Mouse (Mus musculus) fibroblast of lung, adult 2 months (primary cell): ENCODE measurements around the gene Cfdp1.

ENCODE experiments used
- DNase-seq: peaks from one replicate; pipeline ENCODE4 v3.0.0-alpha.2; 2011; ENCODE audit warnings: low read depth

Gene Cfdp1

DNA sequence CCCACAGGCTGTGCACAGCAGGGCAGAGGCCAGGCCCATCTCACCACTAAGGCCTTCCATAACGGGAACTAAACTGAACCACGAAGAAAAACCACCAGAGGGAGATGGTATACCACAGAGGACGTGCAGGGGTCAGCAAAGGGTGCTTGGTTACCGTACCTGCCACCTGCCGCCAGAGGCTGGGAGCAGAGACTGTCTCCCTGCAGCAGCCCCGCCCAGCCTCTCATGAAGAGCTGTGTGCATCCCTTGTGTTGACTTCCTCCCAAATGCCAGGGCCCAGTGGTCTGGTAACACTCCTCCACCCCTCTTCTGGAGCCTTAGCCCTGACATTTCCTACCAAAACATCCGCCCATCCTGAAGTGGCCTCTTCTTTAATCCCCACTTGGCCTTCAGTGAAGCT lies 114.5 kb downstream of the Cfdp1 start:
- no peak for DNase-seq

DNA sequence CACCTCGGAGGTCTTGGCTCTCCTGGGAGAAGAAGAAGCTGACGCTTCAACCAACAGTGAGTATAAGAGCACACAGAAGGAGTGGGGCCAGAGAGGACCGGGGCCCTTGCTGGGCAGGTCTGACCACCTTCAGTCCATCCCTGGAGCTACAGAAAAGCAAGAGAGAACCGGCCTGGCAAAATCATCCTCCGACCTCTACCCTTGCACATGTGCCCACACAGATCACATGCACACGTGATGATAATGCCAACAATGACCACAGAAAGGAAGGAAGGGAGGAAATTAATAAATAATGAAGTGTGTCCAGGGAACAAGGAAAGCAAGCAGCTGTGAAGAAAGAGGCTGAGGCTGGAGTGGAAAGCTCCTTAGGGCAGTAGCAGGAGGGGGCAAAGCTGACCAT lies 115.2 kb downstream of the Cfdp1 start:
- no peak for DNase-seq

DNA sequence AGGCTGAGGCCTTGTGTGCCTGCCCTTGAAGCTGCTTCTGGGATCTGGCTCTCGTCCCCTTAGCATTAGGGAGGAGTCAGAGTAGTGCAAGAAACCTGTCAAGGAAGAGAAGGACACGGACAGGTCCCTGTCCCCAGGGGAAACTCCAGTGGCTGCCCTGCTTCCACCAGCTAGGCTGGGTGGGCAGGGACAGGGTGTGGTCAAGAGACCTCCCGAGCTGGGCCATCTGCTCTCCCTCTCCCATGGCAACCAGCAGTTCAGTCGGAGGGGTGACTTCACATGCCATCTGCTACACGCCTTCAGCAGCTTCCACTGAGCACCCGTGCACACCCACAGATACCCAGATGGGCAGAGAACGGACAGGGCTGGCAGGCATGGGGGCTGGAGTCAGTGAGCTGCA lies 117.8 kb downstream of the Cfdp1 start:
- DNase-seq: no peak

DNA sequence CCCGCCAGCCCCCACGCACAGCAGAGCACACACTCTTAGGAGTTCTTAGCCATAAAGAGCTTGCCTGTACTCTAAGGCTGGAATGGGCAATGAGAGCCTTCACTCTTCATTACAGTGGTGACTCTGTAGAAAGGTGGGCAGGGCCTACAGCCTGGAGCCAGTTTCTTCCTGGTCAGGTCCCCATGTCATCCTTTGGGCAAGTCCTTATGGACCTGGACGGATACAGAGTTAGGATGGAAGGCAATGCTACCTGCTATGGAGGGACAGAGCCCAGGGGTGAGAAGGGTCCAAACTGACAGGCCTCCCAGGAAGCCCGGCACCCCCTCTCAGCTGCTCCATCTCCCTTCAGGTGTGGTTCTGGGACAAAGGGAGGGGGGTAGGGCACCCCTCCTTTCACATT lies 118.3 kb downstream of the Cfdp1 start:
- no peak for DNase-seq

DNA sequence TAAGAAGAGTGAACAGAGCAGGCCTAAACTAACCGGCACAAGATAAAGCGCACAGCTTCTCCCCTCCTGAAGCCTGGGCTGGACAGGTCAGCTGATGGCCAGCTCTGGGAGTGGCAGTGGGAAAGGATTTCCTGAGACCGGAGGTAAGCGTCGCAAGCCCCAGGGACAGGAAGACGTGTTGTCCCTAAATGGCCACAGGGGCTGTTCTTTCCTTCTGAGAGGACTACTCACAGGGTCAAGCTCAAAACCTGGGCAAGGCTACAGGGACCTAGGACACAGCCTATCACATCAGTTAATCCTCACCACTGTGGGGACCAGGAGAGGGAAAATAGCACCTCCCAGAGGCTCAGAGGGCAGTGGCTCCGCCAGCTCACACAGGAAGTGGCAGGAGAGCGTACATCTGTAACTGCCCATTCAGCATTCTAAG lies 118.7 kb downstream of the Cfdp1 start:
- DNase-seq: no peak

DNA sequence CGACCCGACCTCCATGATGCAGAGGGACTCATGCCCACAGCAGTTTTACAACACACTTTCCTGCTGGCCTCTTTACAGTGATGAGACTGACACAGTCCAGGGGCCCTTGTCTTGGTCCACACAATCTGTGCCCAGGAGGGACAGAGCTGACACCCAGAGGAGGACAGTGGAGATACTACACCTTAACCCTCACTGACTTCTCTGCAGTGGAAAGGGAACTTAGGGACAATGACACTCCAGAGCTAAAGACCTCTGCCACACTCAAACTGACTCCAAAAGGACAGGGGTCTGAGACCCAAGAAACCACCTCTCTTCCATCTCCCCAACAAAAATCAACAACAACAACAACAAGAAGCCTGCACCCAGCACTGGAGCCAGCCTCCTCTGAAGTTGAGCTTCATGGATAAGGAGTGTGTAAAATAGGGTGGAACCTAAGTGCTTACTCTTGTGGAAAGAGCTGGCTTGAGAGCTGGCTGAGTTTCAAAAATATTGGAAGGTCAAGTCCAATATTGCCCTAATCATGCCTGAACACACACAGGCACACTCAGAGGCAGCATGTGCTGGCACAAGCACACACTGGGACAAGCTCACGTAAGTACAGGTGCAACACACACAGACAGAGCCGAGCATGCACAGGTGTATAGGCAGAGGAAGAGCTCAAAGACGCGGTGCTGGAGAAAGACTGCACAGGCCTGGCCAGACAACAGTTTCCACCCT lies 119.7 kb downstream of the Cfdp1 start:
- DNase-seq: no peak

DNA sequence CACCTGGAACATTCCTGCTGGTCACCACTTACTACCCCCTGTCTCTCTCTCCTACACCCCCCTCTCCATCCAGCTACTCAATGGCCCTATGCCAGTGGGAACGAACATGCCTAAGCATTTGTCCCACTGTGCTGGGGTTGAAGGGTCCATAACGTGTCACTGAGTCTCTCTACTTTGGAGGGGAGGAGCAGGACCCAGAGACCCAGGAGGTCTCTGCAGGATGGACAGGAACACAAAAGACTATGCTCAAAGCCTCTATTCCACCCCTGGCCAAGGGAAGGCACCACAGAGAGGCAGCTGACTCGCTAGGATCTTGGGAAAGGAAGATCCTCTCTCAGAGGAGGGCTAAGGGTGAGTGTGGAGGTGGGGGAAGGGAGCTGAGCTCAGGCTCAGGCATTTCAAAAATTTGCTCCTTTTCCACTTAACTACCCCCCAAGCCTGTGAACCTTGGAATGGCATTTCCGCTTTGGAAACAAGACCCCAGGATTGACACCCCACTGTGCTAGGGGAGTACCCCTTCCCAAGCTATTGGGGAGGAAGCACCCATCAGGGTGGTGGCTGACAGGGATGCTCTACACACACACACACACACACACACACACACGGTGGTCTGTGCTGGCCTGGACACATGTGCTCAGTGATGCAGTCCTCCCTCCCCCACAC lies 120.4 kb downstream of the Cfdp1 start:
- no peak for DNase-seq

DNA sequence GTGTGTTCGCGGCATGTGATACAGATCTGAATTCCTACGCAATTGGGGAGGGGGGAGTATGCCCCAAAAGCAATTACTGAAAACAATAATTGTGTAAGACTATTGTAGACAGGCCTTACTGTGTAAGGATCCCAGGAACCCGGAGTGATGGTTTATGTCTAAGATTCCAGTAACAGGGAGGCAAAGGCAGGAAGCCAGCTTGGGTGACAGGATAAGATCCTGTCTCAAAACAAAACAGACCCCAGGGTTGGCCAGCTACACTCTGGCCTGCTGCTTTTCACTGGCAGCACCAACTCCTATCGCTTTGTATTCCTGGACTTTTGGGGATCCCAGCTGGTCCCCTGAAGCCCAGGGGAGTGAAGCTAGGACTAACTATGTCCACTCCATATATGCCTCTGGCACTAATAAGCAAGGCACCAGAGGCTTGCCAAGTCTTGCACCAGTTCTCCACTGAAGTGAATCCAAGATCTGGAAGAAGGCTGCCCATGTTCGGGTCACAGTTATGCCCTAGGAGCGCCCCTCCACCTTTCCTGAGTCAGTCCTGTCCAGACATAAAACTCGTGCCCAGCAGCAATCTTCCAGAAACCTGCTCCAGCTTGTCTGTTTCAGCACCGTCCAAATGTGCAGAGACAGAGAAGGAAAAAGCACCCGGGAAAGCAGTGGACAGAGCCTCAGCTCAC lies 121.5 kb downstream of the Cfdp1 start:
- no peak for DNase-seq

DNA sequence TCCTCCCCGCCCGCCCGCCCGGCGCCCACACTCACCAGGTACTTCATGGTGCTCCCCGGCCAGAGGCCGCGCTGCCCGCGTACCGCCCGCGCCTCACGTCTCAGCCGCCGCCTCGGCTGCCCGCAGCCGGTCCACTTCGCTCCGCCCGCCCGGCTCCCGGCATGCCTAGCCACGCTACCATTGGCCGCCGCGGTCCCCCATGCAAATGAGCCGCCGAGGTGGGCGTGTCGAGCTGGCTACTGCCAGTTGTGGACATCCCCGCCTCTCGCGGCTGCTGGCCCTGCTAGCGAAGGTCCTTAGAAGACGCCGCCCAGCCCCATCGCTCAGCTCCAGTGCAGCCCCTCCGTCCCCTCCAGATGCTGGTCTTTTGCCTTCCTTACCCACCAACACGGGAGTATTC lies 122.1 kb downstream of the Cfdp1 start:
- DNase-seq: peak; percentile 85

DNA sequence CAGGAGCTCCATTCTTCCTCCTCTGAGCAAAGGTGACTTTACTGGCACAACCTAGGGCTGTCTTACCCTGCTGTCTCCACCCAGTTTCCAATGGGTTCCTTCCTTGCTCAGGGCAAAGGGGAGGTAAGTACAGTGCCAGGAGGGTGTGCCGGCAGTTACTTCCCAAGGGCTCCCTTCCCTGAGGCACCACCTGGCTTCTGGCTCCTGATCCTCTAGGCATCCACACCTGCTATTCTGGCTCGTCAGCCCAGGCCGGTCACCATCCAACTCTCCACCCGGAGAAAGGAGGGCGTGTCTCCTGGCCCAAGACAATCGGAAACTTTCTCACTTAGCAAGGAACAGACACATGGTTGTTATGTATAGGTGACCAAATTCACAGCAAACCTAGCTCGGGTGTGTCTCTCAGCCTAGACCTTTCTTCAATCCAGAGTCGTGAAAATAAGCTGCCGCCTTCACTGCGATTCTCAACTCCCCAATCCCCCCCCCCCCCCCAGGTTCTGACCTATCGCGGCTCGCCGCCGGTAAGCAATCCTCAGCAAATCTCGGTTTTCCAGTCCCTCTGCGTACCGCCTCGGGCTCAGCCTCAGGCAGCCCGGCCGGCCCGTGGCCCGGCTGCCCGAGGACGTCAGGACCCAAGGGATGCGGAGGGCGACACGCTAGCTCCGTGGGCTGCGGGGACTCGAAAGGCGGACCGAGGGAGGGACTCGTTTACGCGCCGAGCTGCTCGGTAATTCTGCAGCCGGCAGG lies 122.7 kb downstream of the Cfdp1 start:
- no peak for DNase-seq

DNA sequence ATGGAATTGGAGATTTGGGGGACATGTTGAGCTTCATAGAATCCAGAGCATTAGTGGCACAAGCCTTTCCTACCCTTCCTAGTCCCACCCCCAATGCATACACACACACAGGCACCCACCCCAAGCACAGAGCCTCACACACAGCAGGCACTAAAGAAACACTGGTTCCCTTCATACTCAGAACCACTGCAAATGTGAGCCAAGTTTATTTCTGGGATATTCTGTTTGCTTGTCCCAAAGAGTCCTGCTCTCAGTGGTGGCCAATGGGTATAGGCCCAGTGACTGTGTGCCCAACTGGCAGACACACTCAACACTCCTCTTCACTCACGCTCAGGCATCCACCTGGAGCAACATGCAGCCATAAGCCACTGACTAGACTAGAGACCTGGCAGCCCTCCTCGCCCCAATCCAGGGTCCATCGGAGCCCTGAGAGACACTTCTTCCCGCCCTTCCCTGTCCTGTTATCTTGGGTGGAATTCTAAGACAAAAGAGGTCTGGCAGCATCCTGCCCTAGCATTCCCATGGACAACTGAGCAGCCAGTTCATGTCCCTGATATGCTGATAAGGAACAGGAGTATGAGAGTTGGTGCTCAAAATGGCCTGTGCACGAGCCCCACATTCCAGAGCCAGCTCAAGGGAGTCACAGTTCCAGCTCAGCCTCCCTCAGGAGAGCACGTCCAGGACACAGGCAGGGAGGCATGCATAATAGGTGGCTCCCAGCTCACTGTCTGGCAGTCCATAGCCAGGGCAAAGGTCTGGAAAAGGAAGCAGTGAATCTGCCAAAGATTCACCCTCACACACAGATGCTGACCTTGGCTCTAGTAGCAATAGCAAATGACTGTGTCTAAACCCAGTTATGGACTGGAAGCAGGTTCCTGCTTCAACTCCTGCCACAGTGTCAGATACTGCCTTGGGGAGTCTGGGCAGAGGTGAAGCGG lies 124.6 kb downstream of the Cfdp1 start:
- DNase-seq: no peak

DNA sequence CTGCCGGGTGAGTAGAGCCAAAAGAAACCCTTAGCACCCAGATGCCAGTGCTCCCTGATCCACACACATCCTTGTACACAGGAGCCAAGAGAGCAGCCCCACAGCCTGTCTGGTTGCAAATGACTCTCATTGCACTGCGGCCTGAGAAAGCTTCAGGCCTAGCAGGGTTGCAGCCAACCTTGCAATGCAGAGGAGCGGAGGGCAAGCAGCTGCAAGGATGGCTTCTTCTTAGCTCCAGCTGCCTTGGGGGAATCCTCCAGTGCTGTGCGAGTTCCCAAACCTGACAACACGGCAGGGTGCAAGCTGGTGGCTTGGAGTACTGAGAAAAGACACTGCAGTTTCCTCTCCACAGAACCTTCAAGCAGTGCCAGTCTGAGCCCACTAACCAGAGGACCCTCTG lies 125.6 kb downstream of the Cfdp1 start:
- no peak for DNase-seq

DNA sequence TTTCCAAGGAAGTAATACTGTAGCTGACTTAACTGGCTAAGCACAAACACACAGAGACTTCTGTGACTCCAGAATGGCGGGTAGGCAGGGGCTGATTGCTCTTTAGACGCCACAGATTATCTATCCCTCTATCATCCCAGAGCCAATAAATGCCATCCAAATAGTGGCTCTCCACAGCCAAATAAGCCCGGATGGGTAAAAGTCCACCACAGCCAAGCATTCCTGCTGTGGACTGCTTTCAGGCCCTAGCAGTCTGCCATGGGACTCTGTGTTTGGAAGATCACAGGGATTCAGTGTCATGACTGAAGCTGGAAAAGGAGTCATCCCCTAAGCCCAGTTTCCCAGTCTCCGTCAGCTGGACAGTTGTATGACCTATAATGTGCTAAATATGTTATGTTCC lies 126.5 kb downstream of the Cfdp1 start:
- DNase-seq: no peak

DNA sequence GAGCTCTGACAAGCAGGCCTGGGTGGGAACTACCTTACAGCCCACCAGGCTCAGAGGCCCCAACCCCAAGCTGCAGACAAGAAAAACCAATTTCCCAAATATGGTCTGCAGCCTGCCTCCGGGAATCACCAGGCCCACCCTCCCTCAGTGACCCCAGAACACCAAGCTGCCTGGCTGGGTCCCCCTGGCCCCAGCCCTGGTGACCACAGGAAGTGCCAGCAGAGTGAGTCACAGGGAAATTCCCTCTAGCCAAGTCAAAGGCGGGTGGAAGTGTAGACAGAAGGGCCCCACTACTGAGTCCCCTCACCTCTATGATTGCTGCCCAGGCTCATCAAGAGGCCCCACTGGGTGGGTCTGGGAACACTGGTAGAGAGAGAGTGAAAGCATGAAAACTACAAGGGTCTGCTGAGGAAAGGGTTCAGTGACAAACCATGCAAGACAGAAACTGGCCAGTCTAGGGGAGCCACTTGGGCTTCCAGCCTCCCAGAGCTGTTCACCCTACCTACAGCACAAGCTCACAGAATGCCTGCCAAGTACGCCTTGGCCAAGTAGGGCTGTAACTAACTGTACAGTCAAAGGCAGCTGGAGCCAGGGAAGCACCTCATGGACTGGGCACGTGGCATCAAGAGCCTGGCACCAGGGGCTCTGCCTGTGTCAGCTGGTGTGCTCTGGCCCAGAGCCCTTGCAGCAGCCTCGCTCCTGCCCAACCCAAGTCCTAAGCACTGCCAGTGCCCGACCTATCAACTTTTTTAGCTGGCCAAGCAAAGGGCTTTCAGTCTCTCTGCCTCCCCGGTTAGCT lies 127.8 kb downstream of the Cfdp1 start:
- peak; percentile 94 for DNase-seq

DNA sequence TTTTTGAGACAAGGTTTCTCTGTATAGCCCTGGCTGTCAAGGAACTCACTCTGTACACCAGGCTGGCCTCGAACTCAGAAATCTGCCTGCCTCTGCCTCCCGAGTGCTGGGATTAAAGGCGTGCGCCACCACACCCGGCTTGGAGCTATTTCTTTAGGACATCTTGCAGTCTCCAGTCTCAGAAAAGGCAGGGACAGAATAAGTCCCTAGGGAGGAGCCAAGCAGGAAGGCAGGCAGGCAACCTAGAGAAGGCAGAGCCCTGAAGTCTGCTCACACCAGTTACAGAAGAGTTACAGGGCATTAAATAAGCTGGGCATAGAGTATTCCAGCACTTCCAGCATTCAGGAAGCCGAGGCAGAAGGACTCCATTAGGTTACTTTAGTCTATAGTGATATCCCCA lies 128.8 kb downstream of the Cfdp1 start:
- DNase-seq: no peak

DNA sequence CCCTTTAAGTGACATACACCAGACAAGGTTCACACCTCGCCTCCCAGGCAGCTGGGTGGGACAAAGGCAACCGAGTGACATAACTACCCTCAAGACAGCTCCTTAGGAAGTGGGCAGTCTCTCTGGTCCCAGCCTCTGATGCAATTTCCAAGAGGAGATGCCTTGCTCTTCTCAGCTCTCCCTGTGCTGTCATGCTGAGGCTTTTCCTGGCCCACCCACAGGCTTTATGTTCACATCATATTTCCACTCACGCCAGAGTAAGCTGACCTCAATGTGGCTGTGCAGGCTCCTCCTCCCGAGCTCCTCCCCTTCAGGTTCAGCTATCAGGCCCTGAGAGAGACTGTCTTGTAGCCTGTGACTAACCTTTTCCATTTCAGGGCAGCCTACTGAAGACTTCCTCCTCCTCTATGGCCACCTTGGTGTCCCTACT lies 134.0 kb downstream of the Cfdp1 start:
- no peak for DNase-seq

DNA sequence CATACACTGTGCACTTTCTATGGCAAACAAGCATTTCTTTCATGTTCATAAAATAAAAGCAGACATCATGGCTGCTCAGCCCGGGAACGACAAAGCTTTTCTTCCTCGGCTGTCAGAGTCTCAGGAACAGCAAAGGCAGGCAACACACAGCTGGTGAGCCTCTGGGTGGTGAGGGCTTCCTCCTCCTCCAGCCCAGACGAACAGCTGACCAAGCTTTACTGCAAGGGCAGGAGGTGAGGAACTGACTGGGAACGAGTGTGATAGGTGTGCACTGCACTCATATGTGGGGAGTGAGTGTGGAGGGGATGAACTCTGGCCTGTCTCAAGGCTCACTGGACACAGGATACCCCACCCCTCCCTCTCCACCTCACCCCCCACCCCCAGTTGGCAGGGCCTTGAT lies 135.2 kb downstream of the Cfdp1 start:
- no peak for DNase-seq
